Mouse (Mus musculus): ENCODE results near the gene Vstm5.

- TF ChIP-seq ZNF384 (IDR thresholded peaks at IDR 0.05; ENCODE audit: low read depth, low read length) (no peak), HCFC1 (IDR thresholded peaks at IDR 0.05; ENCODE audit: borderline replicate concordance, insufficient read depth, low read length) (no peak), MAFK (IDR thresholded peaks at IDR 0.05; ENCODE audit: insufficient read depth, low read depth, low read length) (no peak), ZC3H11A (IDR thresholded peaks at IDR 0.05; ENCODE audit: borderline replicate concordance, low read depth, low read length) (no peak), CHD2 (IDR thresholded peaks at IDR 0.05; ENCODE audit: low read depth, low read length) (no peak)
These were observed 2.2 kb downstream of the Vstm5 start for GRCm38 (mm10) chr9:15240863-15241595.

Data from ES-E14 (cell line).